Mouse (Mus musculus): ENCODE results near the gene Nr4a2. TPM values are rescaled to one million over a fixed set of nuclear protein-coding genes. Genes with fewer than 3 reads are reported as not detected.

The Nr4a2 gene
- 2.5 and 3.1 TPM in 2 replicates for polyA plus RNA-seq (2012)

GRCm38 (mm10) chr2:57123991-57124840 lies at the start of gene Nr4a2:
TSS of gene Nr4a2 (minus strand) at chr2:57124003.
- TF ChIP-seq GATA1 (IDR thresholded peaks at IDR 0.05; ENCODE audit: low read length): no peak

- no peak for TF ChIP-seq GATA1 (IDR thresholded peaks at IDR 0.05; ENCODE audit: low read length)
These were observed 41.6 kb upstream of the Nr4a2 start for GRCm38 (mm10) chr2:57165416-57165815.

GRCm38 (mm10) chr2:57156814-57157213 lies 33.0 kb upstream of the Nr4a2 start:
- TF ChIP-seq GATA1 (IDR thresholded peaks at IDR 0.05; ENCODE audit: low read length): no peak

GRCm38 (mm10) chr2:57149796-57150195 lies 26.0 kb upstream of the Nr4a2 start:
- TF ChIP-seq GATA1 (IDR thresholded peaks at IDR 0.05; ENCODE audit: low read length): no peak

- no peak for TF ChIP-seq GATA1 (IDR thresholded peaks at IDR 0.05; ENCODE audit: low read length)
These were observed 24.4 kb upstream of the Nr4a2 start for GRCm38 (mm10) chr2:57148231-57148630.

GRCm38 (mm10) chr2:57145646-57146421 lies 22.0 kb upstream of the Nr4a2 start:
- no peak for TF ChIP-seq GATA1 (IDR thresholded peaks at IDR 0.05; ENCODE audit: low read length)

GRCm38 (mm10) chr2:57138594-57138993 lies 14.8 kb upstream of the Nr4a2 start:
- TF ChIP-seq GATA1 (IDR thresholded peaks at IDR 0.05; ENCODE audit: low read length): no peak

- TF ChIP-seq GATA1 (IDR thresholded peaks at IDR 0.05; ENCODE audit: low read length): no peak
These were observed 3.7 kb upstream of the Nr4a2 start for GRCm38 (mm10) chr2:57127461-57127860.

- peak; percentile 32 for TF ChIP-seq GATA1 (IDR thresholded peaks at IDR 0.05; ENCODE audit: low read length)
These were observed 2.1 kb upstream of the Nr4a2 start for GRCm38 (mm10) chr2:57125891-57126290.

GRCm38 (mm10) chr2:57122986-57123980 lies 520 bp downstream of the Nr4a2 start:
- TF ChIP-seq GATA1 (IDR thresholded peaks at IDR 0.05; ENCODE audit: low read length): no peak

- TF ChIP-seq GATA1 (IDR thresholded peaks at IDR 0.05; ENCODE audit: low read length): no peak
These were observed 2.7 kb downstream of the Nr4a2 start for GRCm38 (mm10) chr2:57121110-57121509.

- TF ChIP-seq GATA1 (IDR thresholded peaks at IDR 0.05; ENCODE audit: low read length): no peak
These were observed 6.4 kb downstream of the Nr4a2 start for GRCm38 (mm10) chr2:57117201-57117951.

- no peak for TF ChIP-seq GATA1 (IDR thresholded peaks at IDR 0.05; ENCODE audit: low read length)
These were observed 7.2 kb downstream of the Nr4a2 start for GRCm38 (mm10) chr2:57116366-57117200.
